Mouse (Mus musculus) embryonic fibroblast, embryonic 13.5 days (primary cell): ENCODE measurements around the gene Hook1.

Experiments used
- CTCF ChIP-seq: IDR thresholded peaks from 2 replicates; pipeline ENCODE4 v1.5.1; 2011; ENCODE audit warnings: mild to moderate bottlenecking, control low read depth, low read length, moderate library complexity, borderline replicate concordance; ENCODE audit not compliant: insufficient read depth
- POLR2A ChIP-seq: IDR thresholded peaks from 2 replicates; pipeline ENCODE4 v1.6.1; 2011; ENCODE audit warnings: low read depth, mild to moderate bottlenecking, control low read depth, low read length, moderate library complexity

GRCm38 (mm10) chr4:95931331-95931730 lies 35.7 kb upstream of the Hook1 start:
- no peak for TF ChIP-seq POLR2A
- no peak for TF ChIP-seq CTCF
